Mouse (Mus musculus): ENCODE results near the gene Hoxc13. TPM values are rescaled to one million over a fixed set of nuclear protein-coding genes. Genes with fewer than 3 reads are reported as not detected.

The Hoxc13 gene
- polyA plus RNA-seq (2015; fragmentation: Nextera tagmentation; extraction: Ambion mirVana) = not detected in 2 replicates

GRCm38 (mm10) chr15:102921053-102922011 lies at the start of gene Hoxc13:
Gene Hoxc13, plus strand, starts transcription at chr15:102921103.
- no peak within 1 kb of the TSS for H3K9ac ChIP-seq (ENCODE audit: low read length)
- H3K4me1 ChIP-seq (ENCODE audit: control insufficient read depth, insufficient read depth, low read length) = peaks cover 3% of the 10 kb centered on the region; the same call in 1 of the 2 replicates
- peak within 1 kb of the TSS; percentile 38 for H3K4me2 ChIP-seq (ENCODE audit: low read depth, low read length)
- ATAC-seq (replicated peaks; ENCODE audit: extremely low read depth, insufficient read depth, low FRiP score) = no peak
- H3K27me3 ChIP-seq (ENCODE audit: control insufficient read depth, insufficient read depth, low read length) = peaks cover 95% of the 10 kb centered on the region
- H3K9me3 ChIP-seq (replicated peaks; ENCODE audit: control insufficient read depth, low read length) = no peaks in the 10 kb centered on the region; the same call in 1 of the 2 replicates
- H3K27ac ChIP-seq (ENCODE audit: low read length) = no peak within 1 kb of the TSS
- H3K4me3 ChIP-seq (ENCODE audit: low read length) = peak within 1 kb of the TSS; percentile 34
- no peaks in the 10 kb centered on the region for H3K36me3 ChIP-seq (ENCODE audit: control insufficient read depth, insufficient read depth)
- under 1% methylated on average over 86 of the region's 88 CpGs for WGBS

- Histone ChIP-seq H3K9me3 (replicated peaks; ENCODE audit: control insufficient read depth, low read length) (no peaks in the 10 kb centered on the region), H3K36me3 (ENCODE audit: control insufficient read depth, insufficient read depth) (no peaks in the 10 kb centered on the region), H3K27me3 (ENCODE audit: control insufficient read depth, insufficient read depth, low read length) (peaks cover 5% of the 10 kb centered on the region), H3K4me1 (ENCODE audit: control insufficient read depth, insufficient read depth, low read length) (no peaks in the 10 kb centered on the region), H3K4me2 (ENCODE audit: low read depth, low read length) (no peak overlapping the region), H3K27ac (ENCODE audit: low read length) (no peak overlapping the region), H3K4me3 (ENCODE audit: low read length) (no peak overlapping the region), H3K9ac (ENCODE audit: low read length) (no peak overlapping the region)
- WGBS = 29% methylated on average over 1 of the region's 1 CpGs
- no peak for ATAC-seq (replicated peaks; ENCODE audit: extremely low read depth, insufficient read depth, low FRiP score)
Observed at GRCm38 (mm10) chr15:102885803-102886202, 35.1 kb upstream of the Hoxc13 start.

- Histone ChIP-seq H3K4me2 (ENCODE audit: low read depth, low read length) (no peak overlapping the region), H3K9me3 (replicated peaks; ENCODE audit: control insufficient read depth, low read length) (no peaks in the 10 kb centered on the region), H3K27me3 (ENCODE audit: control insufficient read depth, insufficient read depth, low read length) (peaks cover 28% of the 10 kb centered on the region), H3K9ac (ENCODE audit: low read length) (no peak overlapping the region), H3K4me3 (ENCODE audit: low read length) (no peak overlapping the region), H3K36me3 (ENCODE audit: control insufficient read depth, insufficient read depth) (no peaks in the 10 kb centered on the region), H3K4me1 (ENCODE audit: control insufficient read depth, insufficient read depth, low read length) (no peaks in the 10 kb centered on the region), H3K27ac (ENCODE audit: low read length) (no peak overlapping the region)
- ATAC-seq (replicated peaks; ENCODE audit: extremely low read depth, insufficient read depth, low FRiP score) = no peak
- 84% methylated on average over 6 of the region's 6 CpGs for WGBS
Observed at GRCm38 (mm10) chr15:102895115-102895514, 25.8 kb upstream of the Hoxc13 start.

- Histone ChIP-seq H3K4me1 (ENCODE audit: control insufficient read depth, insufficient read depth, low read length) (no peaks in the 10 kb centered on the region), H3K4me3 (ENCODE audit: low read length) (no peak overlapping the region), H3K27ac (ENCODE audit: low read length) (no peak overlapping the region), H3K36me3 (ENCODE audit: control insufficient read depth, insufficient read depth) (no peaks in the 10 kb centered on the region), H3K4me2 (ENCODE audit: low read depth, low read length) (no peak overlapping the region), H3K9me3 (replicated peaks; ENCODE audit: control insufficient read depth, low read length) (no peaks in the 10 kb centered on the region), H3K27me3 (ENCODE audit: control insufficient read depth, insufficient read depth, low read length) (peaks cover 69% of the 10 kb centered on the region), H3K9ac (ENCODE audit: low read length) (no peak overlapping the region)
- 4% methylated on average over 1 of the region's 1 CpGs for WGBS
- ATAC-seq (replicated peaks; ENCODE audit: extremely low read depth, insufficient read depth, low FRiP score) = no peak; the same call in 1 of the 2 replicates
Observed at GRCm38 (mm10) chr15:102904946-102905345, 16.0 kb upstream of the Hoxc13 start.

GRCm38 (mm10) chr15:102909536-102909935 lies 11.4 kb upstream of the Hoxc13 start:
- no peak for ATAC-seq (replicated peaks; ENCODE audit: extremely low read depth, insufficient read depth, low FRiP score)
- no peak overlapping the region for H3K4me3 ChIP-seq (ENCODE audit: low read length)
- H3K9ac ChIP-seq (ENCODE audit: low read length) = no peak overlapping the region
- H3K27ac ChIP-seq (ENCODE audit: low read length) = no peak overlapping the region
- H3K4me2 ChIP-seq (ENCODE audit: low read depth, low read length) = no peak overlapping the region
- peaks cover 82% of the 10 kb centered on the region for H3K27me3 ChIP-seq (ENCODE audit: control insufficient read depth, insufficient read depth, low read length)
- H3K9me3 ChIP-seq (replicated peaks; ENCODE audit: control insufficient read depth, low read length) = no peaks in the 10 kb centered on the region
- no peaks in the 10 kb centered on the region for H3K4me1 ChIP-seq (ENCODE audit: control insufficient read depth, insufficient read depth, low read length)
- no peaks in the 10 kb centered on the region for H3K36me3 ChIP-seq (ENCODE audit: control insufficient read depth, insufficient read depth)
- WGBS = under 1% methylated on average over 4 of the region's 4 CpGs

- Histone ChIP-seq H3K27me3 (ENCODE audit: control insufficient read depth, insufficient read depth, low read length) (peaks cover 85% of the 10 kb centered on the region), H3K4me2 (ENCODE audit: low read depth, low read length) (no peak overlapping the region), H3K9ac (ENCODE audit: low read length) (no peak overlapping the region), H3K4me1 (ENCODE audit: control insufficient read depth, insufficient read depth, low read length) (no peaks in the 10 kb centered on the region), H3K36me3 (ENCODE audit: control insufficient read depth, insufficient read depth) (no peaks in the 10 kb centered on the region), H3K27ac (ENCODE audit: low read length) (no peak overlapping the region), H3K9me3 (replicated peaks; ENCODE audit: control insufficient read depth, low read length) (no peaks in the 10 kb centered on the region), H3K4me3 (ENCODE audit: low read length) (no peak overlapping the region)
- under 1% methylated on average over 18 of the region's 18 CpGs for WGBS
- no peak for ATAC-seq (replicated peaks; ENCODE audit: extremely low read depth, insufficient read depth, low FRiP score)
Observed at GRCm38 (mm10) chr15:102910038-102910437, 10.9 kb upstream of the Hoxc13 start.

- H3K4me3 ChIP-seq (ENCODE audit: low read length) = no peak overlapping the region
- H3K4me1 ChIP-seq (ENCODE audit: control insufficient read depth, insufficient read depth, low read length) = no peaks in the 10 kb centered on the region
- H3K9me3 ChIP-seq (replicated peaks; ENCODE audit: control insufficient read depth, low read length) = no peaks in the 10 kb centered on the region
- 3% methylated on average over 22 of the region's 22 CpGs for WGBS
- H3K27me3 ChIP-seq (ENCODE audit: control insufficient read depth, insufficient read depth, low read length) = peaks cover 82% of the 10 kb centered on the region
- no peaks in the 10 kb centered on the region for H3K36me3 ChIP-seq (ENCODE audit: control insufficient read depth, insufficient read depth)
- no peak overlapping the region for H3K4me2 ChIP-seq (ENCODE audit: low read depth, low read length)
- no peak for ATAC-seq (replicated peaks; ENCODE audit: extremely low read depth, insufficient read depth, low FRiP score)
- no peak overlapping the region for H3K27ac ChIP-seq (ENCODE audit: low read length)
- H3K9ac ChIP-seq (ENCODE audit: low read length) = no peak overlapping the region
Observed at GRCm38 (mm10) chr15:102910496-102911095, 10.3 kb upstream of the Hoxc13 start.

- peaks cover 86% of the 10 kb centered on the region for H3K27me3 ChIP-seq (ENCODE audit: control insufficient read depth, insufficient read depth, low read length)
- no peak overlapping the region for H3K9ac ChIP-seq (ENCODE audit: low read length)
- no peaks in the 10 kb centered on the region for H3K4me1 ChIP-seq (ENCODE audit: control insufficient read depth, insufficient read depth, low read length)
- no peaks in the 10 kb centered on the region for H3K36me3 ChIP-seq (ENCODE audit: control insufficient read depth, insufficient read depth)
- H3K4me3 ChIP-seq (ENCODE audit: low read length) = no peak overlapping the region
- WGBS = 1% methylated on average over 19 of the region's 19 CpGs
- no peak overlapping the region for H3K4me2 ChIP-seq (ENCODE audit: low read depth, low read length)
- H3K9me3 ChIP-seq (replicated peaks; ENCODE audit: control insufficient read depth, low read length) = no peaks in the 10 kb centered on the region; the same call in 1 of the 2 replicates
- ATAC-seq (replicated peaks; ENCODE audit: extremely low read depth, insufficient read depth, low FRiP score) = no peak
- no peak overlapping the region for H3K27ac ChIP-seq (ENCODE audit: low read length)
Observed at GRCm38 (mm10) chr15:102913038-102913585, 7.8 kb upstream of the Hoxc13 start.
